Mouse (Mus musculus) forebrain, embryonic 16.5 days (tissue): ENCODE data around the gene Tent4b. TPM values are rescaled to one million over a fixed set of nuclear protein-coding genes. Genes with fewer than 3 reads are reported as not detected.
"Not testable (repeated sequence)": the region's sequence is repeated elsewhere in the genome, so short reads cannot be mapped to it uniquely, and the experiment has no call there.

ENCODE experiments used
- ATAC-seq: fragments of 200-750 bp; cut with Nextera tagmentation; 2 replicates; pipeline ENCODE4 v1.8.0; 2017; ENCODE audit warnings: mild to moderate bottlenecking, moderate library complexity
- H3K27ac ChIP-seq: fragments of 300-500 bp; sonication (generic); 2 replicates; pipeline ENCODE4 v1.5.1; 2014; ENCODE audit warnings: low read length, control low read depth
- H3K27me3 ChIP-seq: fragments of 300-500 bp; sonication (generic); replicated peaks from 2 replicates; pipeline ENCODE4 v1.6.1; 2014; ENCODE audit warnings: low read length; ENCODE audit not compliant: control insufficient read depth, insufficient read depth
- H3K36me3 ChIP-seq: fragments of 300-500 bp; sonication (generic); 2 replicates; pipeline ENCODE4 v1.6.1; 2014; ENCODE audit not compliant: control insufficient read depth, insufficient read depth
- H3K4me1 ChIP-seq: fragments of 300-500 bp; sonication (generic); replicated peaks from 2 replicates; pipeline ENCODE4 v1.6.1; 2014; ENCODE audit warnings: low read length; ENCODE audit not compliant: control insufficient read depth, insufficient read depth
- H3K4me2 ChIP-seq: fragments of 300-500 bp; sonication (generic); 2 replicates; pipeline ENCODE4 v1.6.1; 2014; ENCODE audit warnings: mild to moderate bottlenecking, low read length, control low read depth
- H3K4me3 ChIP-seq: fragments of 300-500 bp; sonication (generic); replicated peaks from 2 replicates; pipeline ENCODE4 v1.5.1; 2014; ENCODE audit warnings: mild to moderate bottlenecking, low read length, control low read depth
- H3K9ac ChIP-seq: fragments of 300-500 bp; sonication (generic); replicated peaks from 2 replicates; pipeline ENCODE4 v1.6.1; 2014; ENCODE audit warnings: low read depth, low read length, control low read depth
- H3K9me3 ChIP-seq: fragments of 300-500 bp; sonication (generic); 2 replicates; pipeline ENCODE4 v1.6.1; 2016; ENCODE audit warnings: low read length; ENCODE audit not compliant: control insufficient read depth
- WGBS: fragments of 180-500 bp; shearing (Covaris S2); extraction: QIAGEN DNeasy Blood & Tissue Kit; methylation state at CpG from one replicate; pipeline ENCODE4 v1.1.7; 2014; 5-methylcytosine and 5-hydroxymethylcytosine counted together
- polyA plus RNA-seq: library from polyadenylated mRNA; unstranded; fragments of >200 nt; fragmentation: Nextera tagmentation; extraction: Ambion mirVana; gene quantifications from 2 replicates; pipeline ENCODE4 v1.2.1, GENCODE M21; 2015

The Tent4b gene
- polyA plus RNA-seq, 1 experiment from 2014 or later, result 11.1 TPM

DNA sequence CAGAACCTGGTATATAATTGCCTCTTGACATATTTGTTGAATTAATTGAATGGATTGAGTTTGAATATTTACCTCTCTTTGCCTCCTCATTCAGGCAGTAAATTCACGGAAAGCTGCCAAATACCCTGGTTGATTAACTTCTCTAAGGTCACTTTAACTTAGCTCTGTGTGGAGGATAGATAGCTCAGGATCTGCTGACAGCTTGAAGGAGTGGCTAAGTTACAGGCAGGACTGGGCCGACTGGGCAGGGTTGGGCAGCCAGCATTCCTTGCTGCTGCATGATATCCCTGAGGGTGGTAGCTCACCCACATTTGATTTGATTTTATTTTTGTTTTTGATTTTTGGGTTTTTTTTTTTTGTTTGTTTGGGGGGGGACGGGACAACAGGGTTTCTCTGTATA lies 1.7 kb upstream of the Tent4b start:
- 67% methylated on average over 3 of the region's 3 CpGs for WGBS
- ATAC-seq, result no peak
- H3K27me3 ChIP-seq, result no peaks in the 10 kb centered on the region
- H3K4me1 ChIP-seq, result peaks cover 22% of the 10 kb centered on the region
- no peak overlapping the region for H3K4me3 ChIP-seq
- H3K9me3 ChIP-seq, result no peaks in the 10 kb centered on the region
- H3K4me2 ChIP-seq, result no peak overlapping the region
- no peaks in the 10 kb centered on the region for H3K36me3 ChIP-seq
- H3K9ac ChIP-seq, result no peak overlapping the region
- no peak overlapping the region for H3K27ac ChIP-seq

DNA sequence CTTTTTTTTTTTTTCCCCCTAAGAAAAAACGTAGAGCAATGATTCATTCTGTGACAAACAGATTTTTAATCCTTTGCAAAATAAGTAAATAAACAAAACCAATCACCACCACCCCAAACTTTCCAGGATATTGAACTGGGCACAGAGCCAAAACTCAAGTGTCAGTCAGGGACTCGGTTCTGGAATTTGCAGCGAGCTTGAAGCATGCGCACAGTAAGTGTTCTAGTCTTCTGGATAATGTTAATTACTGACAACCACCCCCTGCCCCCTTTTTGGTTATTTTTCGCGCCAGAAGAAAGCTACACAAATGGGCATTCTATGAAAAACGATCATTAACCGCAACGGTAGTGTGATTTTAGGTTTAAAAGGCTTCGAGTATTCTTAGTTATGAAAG lies 465 bp upstream of the Tent4b start:
- Histone ChIP-seq H3K4me2 (peak overlapping the region; percentile 73), H3K4me1 (peaks cover 23% of the 10 kb centered on the region), H3K4me3 (peak overlapping the region; percentile 90), H3K27ac (peak overlapping the region; percentile 95), H3K9ac (peak overlapping the region; percentile 83), H3K9me3 (no peaks in the 10 kb centered on the region), H3K36me3 (no peaks in the 10 kb centered on the region), H3K27me3 (no peaks in the 10 kb centered on the region)
- WGBS, result under 1% methylated on average over 10 of the region's 10 CpGs
- no peak for ATAC-seq

- Histone ChIP-seq H3K36me3 (no peaks in the 10 kb centered on the region), H3K4me1 (peaks cover 28% of the 10 kb centered on the region), H3K27me3 (no peaks in the 10 kb centered on the region), H3K9me3 (no peaks in the 10 kb centered on the region), H3K9ac (peak overlapping the region; percentile 83), H3K4me3 (peak overlapping the region; percentile 90), H3K4me2 (peak overlapping the region; percentile 91), H3K27ac (peak overlapping the region; percentile 95)
- under 1% methylated on average over 88 of the region's 117 CpGs for WGBS
- peak; percentile 57 for ATAC-seq
These were observed 938 bp downstream of the Tent4b start for GRCm38 (mm10) chr8:88199700-88200601.

GRCm38 (mm10) chr8:88200724-88201495 lies 1.9 kb downstream of the Tent4b start:
- Histone ChIP-seq H3K4me2 (peak overlapping the region; percentile 91), H3K36me3 (no peaks in the 10 kb centered on the region), H3K27ac (no peak overlapping the region), H3K9me3 (no peaks in the 10 kb centered on the region), H3K4me1 (peaks cover 31% of the 10 kb centered on the region), H3K9ac (peak overlapping the region; percentile 83), H3K4me3 (peak overlapping the region; percentile 90), H3K27me3 (no peaks in the 10 kb centered on the region)
- ATAC-seq, result no peak
- whole genome bisulfite sequencing, result 19% methylated on average over 10 of the region's 10 CpGs

DNA sequence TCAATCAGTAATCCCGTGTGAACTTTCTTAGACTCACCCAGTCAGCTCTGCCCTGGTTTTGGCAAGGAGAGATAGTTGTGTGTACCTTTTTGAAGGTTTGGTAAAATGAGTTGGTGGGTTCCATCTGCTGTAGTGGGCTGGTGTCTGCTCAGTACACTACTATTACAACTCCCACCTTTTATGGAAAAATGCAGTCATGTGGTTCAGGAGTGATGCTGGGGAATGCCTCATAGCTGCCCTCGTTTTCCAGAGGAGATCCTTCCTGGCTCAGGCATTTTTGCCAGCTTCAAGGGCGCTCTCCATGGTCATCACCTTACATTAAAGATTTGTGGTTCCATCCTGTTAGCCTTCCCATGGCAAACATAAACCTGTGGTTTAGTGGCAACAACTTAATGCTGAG lies 2.6 kb downstream of the Tent4b start:
- no peak overlapping the region for H3K4me3 ChIP-seq
- H3K4me1 ChIP-seq, result peaks cover 33% of the 10 kb centered on the region
- no peak overlapping the region for H3K9ac ChIP-seq
- H3K9me3 ChIP-seq, result no peaks in the 10 kb centered on the region
- WGBS, result 43% methylated on average over 3 of the region's 3 CpGs
- ATAC-seq, result no peak
- no peak overlapping the region for H3K27ac ChIP-seq
- peak overlapping the region; percentile 91 for H3K4me2 ChIP-seq
- H3K27me3 ChIP-seq, result no peaks in the 10 kb centered on the region
- no peaks in the 10 kb centered on the region for H3K36me3 ChIP-seq

DNA sequence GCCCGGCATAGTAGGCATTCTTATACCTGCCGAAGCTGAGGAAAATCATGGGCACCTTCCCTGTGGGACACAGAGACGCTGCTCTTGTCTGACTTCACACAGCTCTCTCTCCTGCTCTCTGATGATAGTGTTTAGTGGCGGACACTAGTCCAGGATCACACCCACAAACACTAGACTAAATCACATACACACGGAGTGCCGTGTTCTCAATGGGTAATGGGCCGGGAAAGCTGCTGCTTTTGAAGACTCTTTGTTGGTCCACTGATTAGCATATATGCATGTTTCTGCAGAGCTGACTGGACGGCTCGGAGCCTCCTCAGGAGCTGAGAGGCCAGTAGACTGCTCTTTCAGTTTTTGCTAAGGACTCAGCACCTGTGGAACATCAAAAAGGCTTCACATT lies 7.0 kb downstream of the Tent4b start:
- Histone ChIP-seq H3K27me3 (no peaks in the 10 kb centered on the region), H3K36me3 (no peaks in the 10 kb centered on the region), H3K27ac (no peak overlapping the region), H3K4me1 (peaks cover 27% of the 10 kb centered on the region), H3K4me2 (no peak overlapping the region), H3K4me3 (no peak overlapping the region), H3K9ac (no peak overlapping the region), H3K9me3 (no peaks in the 10 kb centered on the region)
- ATAC-seq, result no peak
- WGBS, result 43% methylated on average over 9 of the region's 9 CpGs

DNA sequence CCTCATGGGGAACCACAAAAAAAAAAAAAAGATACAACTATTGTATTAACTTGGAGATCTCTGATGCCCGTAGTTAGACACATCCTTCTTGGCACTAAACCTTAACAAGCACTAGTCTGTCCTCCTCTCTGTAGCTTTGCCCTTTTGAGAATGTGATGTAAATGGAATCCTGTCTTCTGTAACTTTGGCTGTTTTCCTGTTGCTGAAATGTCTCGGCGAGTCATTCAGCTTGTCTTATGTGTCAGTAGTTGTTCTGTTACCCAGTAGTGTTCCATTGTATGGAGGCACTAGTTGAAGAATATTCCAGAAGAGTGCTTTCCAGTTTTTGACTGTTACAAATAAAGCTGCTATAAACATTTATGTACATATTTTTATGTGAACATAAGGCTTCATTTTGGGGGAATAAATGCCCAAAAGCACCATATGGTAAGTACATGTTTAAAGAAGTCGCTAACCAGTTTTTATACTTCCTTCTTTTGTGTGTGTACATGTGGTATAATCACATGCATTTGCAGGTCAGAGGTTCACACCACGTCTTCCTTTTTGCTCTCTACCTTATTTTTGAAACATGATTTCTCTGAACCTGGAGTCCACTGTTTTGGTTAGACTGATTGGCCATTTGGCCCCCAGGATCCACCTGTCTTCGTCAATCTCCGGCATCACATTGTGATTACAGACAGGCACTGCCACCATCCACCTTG lies 8.3 kb downstream of the Tent4b start:
- no peaks in the 10 kb centered on the region for H3K9me3 ChIP-seq
- H3K36me3 ChIP-seq, result no peaks in the 10 kb centered on the region
- H3K4me3 ChIP-seq, result no peak overlapping the region
- no peak overlapping the region for H3K27ac ChIP-seq
- ATAC-seq, result no peak
- H3K9ac ChIP-seq, result no peak overlapping the region
- no peak overlapping the region for H3K4me2 ChIP-seq
- H3K4me1 ChIP-seq, result peaks cover 15% of the 10 kb centered on the region
- WGBS, result 79% methylated on average over 7 of the region's 7 CpGs
- no peaks in the 10 kb centered on the region for H3K27me3 ChIP-seq

DNA sequence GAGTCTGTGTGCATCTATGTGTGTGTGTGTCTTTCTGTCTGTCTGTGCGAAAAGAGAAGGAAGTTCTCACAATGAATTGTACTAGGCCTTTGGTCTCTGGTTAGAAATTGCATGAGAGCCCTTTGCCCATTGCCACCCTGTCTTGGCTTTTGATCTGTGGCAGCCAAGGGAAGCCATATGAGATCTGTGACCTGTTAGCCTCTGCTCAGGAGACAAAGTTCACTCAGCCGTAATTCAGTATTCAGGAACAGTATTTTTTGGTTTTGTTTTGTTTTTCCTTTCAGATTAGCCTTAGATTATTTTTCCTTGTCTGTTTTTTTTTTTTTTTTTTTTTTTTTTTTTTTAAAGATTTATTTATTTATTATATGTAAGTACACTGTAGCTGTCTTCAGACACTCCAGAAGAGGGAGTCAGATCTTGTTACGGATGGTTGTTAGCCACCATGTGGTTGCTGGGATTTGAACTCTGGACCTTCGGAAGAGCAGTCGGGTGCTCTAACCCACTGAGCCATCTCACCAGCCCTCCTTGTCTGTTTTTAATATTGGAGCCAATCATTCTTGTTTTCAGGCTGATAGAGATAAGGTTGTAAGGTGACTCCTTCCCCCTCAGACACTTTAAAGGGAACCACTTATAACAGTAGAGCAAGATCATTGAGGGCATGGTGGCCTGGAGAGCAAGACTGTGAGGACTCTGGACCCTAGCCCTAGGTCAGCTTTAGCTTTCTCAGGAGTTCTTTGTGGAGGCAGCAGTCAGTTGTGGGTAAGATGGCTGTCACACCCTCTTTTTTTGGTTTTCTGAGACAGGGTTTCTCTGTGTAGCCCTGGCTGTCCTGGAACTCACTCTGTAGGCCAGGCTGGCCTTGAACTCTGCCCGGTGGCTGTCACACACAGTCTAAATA lies 11.2 kb downstream of the Tent4b start:
- not testable (repeated sequence) for H3K36me3 ChIP-seq, H3K9ac ChIP-seq, H3K4me2 ChIP-seq, H3K27ac ChIP-seq, ATAC-seq, H3K4me3 ChIP-seq, H3K9me3 ChIP-seq, H3K27me3 ChIP-seq, H3K4me1 ChIP-seq
- WGBS, result 93% methylated on average over 5 of the region's 6 CpGs
